In genomic region chr6:36809311-36809726, GRCm38 (mm10) we compare ENCODE assay signal across 8 mouse cellular contexts. TPM values are rescaled to one million over a fixed set of nuclear protein-coding genes. Genes with fewer than 3 reads are reported as not detected.
DNase-seq lines count a peak whose midpoint lies in the region; ATAC-seq and TF ChIP-seq lines count a peak whose summit lies in the region.

No protein-coding gene starts in this region.

- intact Hi-C loops in left cerebral cortex, postnatal 25 days (cut with DNase I), result loop anchor here (2.0 kb wide), 2 partner anchors 33 to 93 kb away; no protein-coding TSS in a partner anchor

- H3K4me3 ChIP-seq in lung, embryonic 14.5 days (ENCODE audit: low read depth, low read length), result peak overlapping the region; percentile 51
- peak overlapping the region; percentile 54 for H3K4me3 ChIP-seq in hindbrain, embryonic 12.5 days
- peak overlapping the region; percentile 86 for H3K4me3 ChIP-seq in midbrain, embryonic 15.5 days

- 6% methylated on average over 7 of the region's 7 CpGs for WGBS in lung, embryonic 14.5 days
- 2% methylated on average over 7 of the region's 7 CpGs for WGBS in hindbrain, embryonic 12.5 days
- 3% methylated on average over 7 of the region's 7 CpGs for WGBS in midbrain, embryonic 15.5 days

- no peaks in the 10 kb centered on the region for H3K9me3 ChIP-seq in lung, embryonic 14.5 days (ENCODE audit: low read depth, low read length)
- no peaks in the 10 kb centered on the region for H3K9me3 ChIP-seq in hindbrain, embryonic 12.5 days (replicated peaks)
- H3K9me3 ChIP-seq in midbrain, embryonic 15.5 days, result no peaks in the 10 kb centered on the region

- no peaks in the 10 kb centered on the region for H3K27me3 ChIP-seq in lung, embryonic 14.5 days (ENCODE audit: insufficient read depth, low read length)
- no peaks in the 10 kb centered on the region for H3K27me3 ChIP-seq in hindbrain, embryonic 12.5 days
- no peaks in the 10 kb centered on the region for H3K27me3 ChIP-seq in midbrain, embryonic 15.5 days (replicated peaks)

- H3K4me1 ChIP-seq in lung, embryonic 14.5 days (ENCODE audit: insufficient read depth), result no peaks in the 10 kb centered on the region
- H3K4me1 ChIP-seq in hindbrain, embryonic 12.5 days, result peaks cover 17% of the 10 kb centered on the region
- peaks cover 28% of the 10 kb centered on the region for H3K4me1 ChIP-seq in midbrain, embryonic 15.5 days

- peak overlapping the region; percentile 62 for H3K9ac ChIP-seq in lung, embryonic 14.5 days
- peak overlapping the region; percentile 79 for H3K9ac ChIP-seq in hindbrain, embryonic 12.5 days
- H3K9ac ChIP-seq in midbrain, embryonic 15.5 days, result peak overlapping the region; percentile 79

- TF ChIP-seq CTCF in lung, embryonic 14.5 days (IDR thresholded peaks at IDR 0.05; ENCODE audit: low read depth), result no peak

- peak overlapping the region; percentile 75 for H3K4me2 ChIP-seq in lung, embryonic 14.5 days
- peak overlapping the region; percentile 59 for H3K4me2 ChIP-seq in hindbrain, embryonic 12.5 days (replicated peaks)
- H3K4me2 ChIP-seq in midbrain, embryonic 15.5 days, result peak overlapping the region; percentile 68

- ATAC-seq in lung, embryonic 14.5 days (ENCODE audit: insufficient read depth), result peak; percentile 65
- peak; percentile 61 for ATAC-seq in hindbrain, embryonic 12.5 days (ENCODE audit: low FRiP score)
- peak; percentile 76 for ATAC-seq in midbrain, embryonic 15.5 days (replicated peaks)

- peak overlapping the region; percentile 75 for H3K27ac ChIP-seq in lung, embryonic 14.5 days (ENCODE audit: low read depth)
- peak overlapping the region; percentile 85 for H3K27ac ChIP-seq in hindbrain, embryonic 12.5 days
- H3K27ac ChIP-seq in midbrain, embryonic 15.5 days, result peak overlapping the region; percentile 91

- no peaks in the 10 kb centered on the region; the same call in 1 of the 2 replicates for H3K36me3 ChIP-seq in lung, embryonic 14.5 days (ENCODE audit: insufficient read depth)
- no peaks in the 10 kb centered on the region for H3K36me3 ChIP-seq in hindbrain, embryonic 12.5 days
- no peaks in the 10 kb centered on the region for H3K36me3 ChIP-seq in midbrain, embryonic 15.5 days (replicated peaks)

- peak; percentile 51 for DNase-seq in lung, embryonic 14.5 days
- no peak for DNase-seq in lung, postnatal 25 days (ENCODE audit: low spot score)
- peak; percentile 70 for DNase-seq in embryo, embryonic 10.5 days (ENCODE audit: low spot score)
- DNase-seq in left cerebral cortex, postnatal 25 days (ENCODE audit: low spot score in 2 of 2), result peak; percentile 44 to 70
- DNase-seq in urinary bladder, postnatal 36 days (ENCODE audit: low spot score in 2 of 2), result no peak
- DNase-seq in urinary bladder, postnatal 4 days (ENCODE audit: low spot score in 2 of 2), result no peak

RNA-seq across cellular contexts. Expression of gene Ptn, which starts 0.7 kb away (rescaled TPM):
- 113 and 141 TPM in 2 replicates for polyA plus RNA-seq in lung, embryonic 14.5 days (2014; fragmentation: Nextera tagmentation; extraction: Ambion mirVana)
- polyA plus RNA-seq in hindbrain, embryonic 12.5 days (2016; fragmentation: Nextera tagmentation; extraction: Ambion mirVana), result 500 and 546 TPM in 2 replicates
- total RNA-seq in left cerebral cortex, postnatal 25 days (2021), result 100 to 1,000 TPM; 440 to 472 TPM
- polyA plus RNA-seq in midbrain, embryonic 15.5 days (2015; fragmentation: Nextera tagmentation; extraction: Ambion mirVana), result 580 and 678 TPM in 2 replicates

Comparison
In these comparisons a context has a peak if more than half of its experiments do, and no peak if none do; other contexts are left out.
1. DNase-seq: peak in lung, embryonic 14.5 days (single experiment), embryo, embryonic 10.5 days (single experiment) and left cerebral cortex, postnatal 25 days (2 of 2); none in lung, postnatal 25 days (single experiment), urinary bladder, postnatal 36 days (0 of 2) and urinary bladder, postnatal 4 days (0 of 2).
2. Peak in every context shown above with its lines, with median percentiles within 50 percentile points of each other: ATAC-seq, H3K27ac ChIP-seq, H3K4me2 ChIP-seq, H3K4me3 ChIP-seq and H3K9ac ChIP-seq.